Mouse (Mus musculus): ENCODE measurements around the gene Myrip. TPM values are rescaled to one million over a fixed set of nuclear protein-coding genes. Genes with fewer than 3 reads are reported as not detected.
A peak's percentile ranks its signal among the peaks of the same experiment; 100 is the strongest.

Myrip gene
- total RNA-seq, 1 experiment from 2014 or later = not detected

DNA sequence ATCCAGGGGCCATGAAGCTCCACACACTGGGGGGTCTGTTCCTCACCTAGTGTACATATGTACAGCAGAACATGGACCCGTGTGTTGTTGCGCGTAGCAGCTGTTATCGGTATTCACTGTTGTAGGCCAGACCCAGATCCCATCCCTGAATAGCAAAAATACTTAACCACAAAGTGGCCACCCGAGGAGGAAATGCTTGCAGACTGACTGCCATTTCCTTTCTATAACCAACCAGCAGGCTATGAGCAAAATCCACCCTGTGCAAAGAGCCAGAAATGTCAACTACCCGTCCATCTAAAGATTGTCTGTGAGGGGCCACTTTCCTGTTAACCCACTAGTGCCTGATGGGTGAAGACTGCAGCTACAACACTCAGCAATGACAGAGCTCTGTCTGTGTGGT lies 126.9 kb downstream of the Myrip start:
- ATAC-seq (ENCODE audit: extremely low read depth, insufficient number of reproducible peaks, low FRiP score, poor library complexity, severe bottlenecking) = no peak

DNA sequence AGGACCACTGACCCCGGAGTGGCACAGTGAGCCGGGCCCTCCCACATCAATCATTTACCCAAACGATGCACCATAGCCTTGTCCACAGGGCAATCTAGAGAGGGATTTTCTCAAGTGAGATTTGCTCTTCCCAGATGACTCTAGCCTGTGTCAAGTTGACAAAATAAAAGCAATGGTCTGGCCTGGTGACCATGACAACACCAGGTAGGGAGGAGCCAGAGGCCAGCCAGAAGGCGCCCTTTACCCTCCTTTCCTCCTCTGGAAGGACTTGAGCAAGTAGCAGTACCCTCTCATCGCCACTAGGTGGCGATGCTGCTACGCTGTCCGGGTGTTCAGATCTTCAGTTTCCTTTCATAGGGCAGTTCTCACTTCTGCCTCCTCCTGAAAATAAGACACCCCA lies 132.4 kb downstream of the Myrip start:
- peak; percentile 71 for ATAC-seq (ENCODE audit: extremely low read depth, insufficient number of reproducible peaks, low FRiP score, poor library complexity, severe bottlenecking)

DNA sequence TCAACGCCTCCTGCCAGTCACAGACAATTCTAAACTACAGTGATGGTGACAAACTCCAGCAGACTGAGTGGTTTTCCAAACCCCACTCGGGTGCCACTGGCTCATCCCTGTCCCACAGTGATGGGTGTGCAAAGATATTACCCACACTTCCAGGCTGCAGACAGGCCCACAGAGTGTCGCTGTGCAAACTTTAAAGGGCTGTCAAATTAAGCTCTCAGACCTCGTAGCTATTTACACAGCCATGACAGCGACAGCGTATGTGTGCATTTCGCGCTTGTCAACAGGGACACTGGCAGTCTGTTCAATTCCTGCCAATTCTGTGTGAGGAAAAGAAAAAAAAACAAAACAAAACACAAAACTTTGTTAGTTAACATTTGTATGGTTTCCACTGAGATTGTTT lies 134.5 kb downstream of the Myrip start:
- no peak for ATAC-seq (ENCODE audit: extremely low read depth, insufficient number of reproducible peaks, low FRiP score, poor library complexity, severe bottlenecking)

DNA sequence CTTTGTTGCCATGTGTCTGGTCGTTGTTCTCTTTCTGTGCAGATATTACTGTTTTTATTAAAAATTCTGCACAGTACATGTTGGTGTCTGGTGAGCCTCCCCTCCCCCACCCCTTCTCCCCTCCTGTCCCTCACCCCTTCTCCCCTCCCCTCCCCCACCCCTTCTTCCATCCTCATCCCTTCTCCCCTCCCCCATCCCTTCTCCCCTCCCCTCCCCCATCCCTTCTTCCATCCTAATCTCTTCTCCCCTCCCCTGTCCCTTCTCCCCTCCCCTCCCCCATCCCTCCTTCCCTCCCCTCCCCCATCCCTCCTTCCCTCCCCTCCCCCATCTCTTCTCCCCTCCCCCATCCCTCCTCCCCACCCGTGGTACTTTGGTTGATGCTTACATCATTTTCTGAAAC lies 135.5 kb downstream of the Myrip start:
- ATAC-seq (ENCODE audit: extremely low read depth, insufficient number of reproducible peaks, low FRiP score, poor library complexity, severe bottlenecking) = no peak

DNA sequence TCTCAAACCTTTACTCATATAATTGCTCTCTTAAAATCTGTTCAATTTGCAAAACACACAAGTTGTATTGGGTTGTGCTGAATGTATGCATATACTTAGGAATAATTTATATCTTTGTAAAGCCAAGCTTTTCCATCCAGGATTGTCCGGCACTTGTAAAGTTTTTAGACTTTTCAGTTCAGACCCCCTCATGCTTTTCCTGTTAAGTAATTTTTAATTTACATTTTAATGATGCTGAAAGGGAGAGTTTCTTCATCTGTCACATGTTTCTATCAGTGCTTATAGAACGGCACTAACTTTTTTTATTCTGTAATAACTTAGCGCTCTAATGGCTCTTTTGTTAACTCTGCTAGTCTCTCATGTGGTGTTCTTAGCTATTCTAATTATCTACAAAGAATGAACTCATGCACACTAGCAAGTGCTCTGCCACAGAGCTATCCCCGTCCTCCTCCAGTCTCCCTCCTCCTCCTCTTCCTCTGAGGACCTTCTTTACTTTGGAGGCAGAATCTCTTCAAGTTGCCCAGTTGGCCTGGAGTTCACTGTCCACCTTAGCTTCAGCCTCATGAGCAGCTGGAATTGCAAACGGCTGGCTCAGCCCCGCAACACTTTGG lies 136.1 kb downstream of the Myrip start:
- no peak for ATAC-seq (ENCODE audit: extremely low read depth, insufficient number of reproducible peaks, low FRiP score, poor library complexity, severe bottlenecking)

DNA sequence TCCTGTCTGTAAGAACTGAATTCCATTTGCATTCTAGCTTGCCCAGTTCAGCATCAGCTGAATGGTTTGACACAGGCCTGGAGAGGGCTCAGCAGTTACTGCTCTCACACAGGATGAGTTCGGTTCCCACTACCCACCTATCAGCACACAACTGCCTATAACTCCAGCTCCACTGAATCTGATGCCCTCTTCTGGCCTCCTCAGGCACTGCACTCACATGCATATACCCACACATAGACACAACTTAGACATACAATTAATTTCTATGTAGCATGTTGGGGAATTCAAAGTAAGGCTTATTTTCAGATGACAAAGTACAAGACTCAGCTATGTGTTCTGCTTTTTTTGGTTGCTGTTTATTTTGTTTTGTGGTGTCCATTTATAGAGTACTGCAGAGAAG lies 137.0 kb downstream of the Myrip start:
- ATAC-seq (ENCODE audit: extremely low read depth, insufficient number of reproducible peaks, low FRiP score, poor library complexity, severe bottlenecking) = no peak

DNA sequence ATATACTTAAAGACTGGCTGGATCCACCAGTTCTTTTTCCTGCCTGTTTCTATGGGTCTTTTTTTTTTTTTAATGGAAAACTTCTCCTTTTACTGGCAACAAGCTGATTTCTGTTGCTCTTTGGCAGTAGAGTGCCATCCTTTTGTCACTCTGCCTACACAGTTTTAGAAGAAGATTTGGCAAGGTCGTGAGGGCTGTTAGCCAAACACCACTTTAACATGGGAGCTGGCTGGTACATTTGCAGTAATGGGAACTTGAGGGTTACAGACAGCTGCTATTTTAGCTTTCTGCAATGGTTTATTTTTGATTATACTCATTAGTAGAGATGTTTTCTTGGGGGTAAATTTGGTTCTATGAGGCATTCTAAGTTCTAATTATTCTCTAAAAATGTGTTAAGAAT lies 137.5 kb downstream of the Myrip start:
- no peak for ATAC-seq (ENCODE audit: extremely low read depth, insufficient number of reproducible peaks, low FRiP score, poor library complexity, severe bottlenecking)

DNA sequence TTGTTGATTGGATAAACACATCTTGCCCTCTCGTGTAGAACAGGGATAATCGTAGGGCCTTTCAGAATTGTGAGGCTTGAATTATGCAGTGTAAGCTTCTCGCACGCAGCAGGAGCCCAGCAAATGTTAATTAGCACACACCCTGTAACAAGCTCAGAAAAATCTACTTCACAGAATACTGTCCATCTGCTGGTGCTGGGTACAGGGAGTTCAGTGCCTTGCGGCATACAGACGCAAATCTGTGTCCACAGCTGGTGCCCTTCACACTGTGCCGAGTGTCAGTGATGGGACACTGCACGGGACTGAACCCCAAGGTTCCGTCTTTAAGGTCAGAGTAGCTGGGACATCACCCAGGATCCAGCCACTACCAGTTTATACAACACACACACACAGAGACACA lies 143.3 kb downstream of the Myrip start:
- no peak for ATAC-seq (ENCODE audit: extremely low read depth, insufficient number of reproducible peaks, low FRiP score, poor library complexity, severe bottlenecking)

DNA sequence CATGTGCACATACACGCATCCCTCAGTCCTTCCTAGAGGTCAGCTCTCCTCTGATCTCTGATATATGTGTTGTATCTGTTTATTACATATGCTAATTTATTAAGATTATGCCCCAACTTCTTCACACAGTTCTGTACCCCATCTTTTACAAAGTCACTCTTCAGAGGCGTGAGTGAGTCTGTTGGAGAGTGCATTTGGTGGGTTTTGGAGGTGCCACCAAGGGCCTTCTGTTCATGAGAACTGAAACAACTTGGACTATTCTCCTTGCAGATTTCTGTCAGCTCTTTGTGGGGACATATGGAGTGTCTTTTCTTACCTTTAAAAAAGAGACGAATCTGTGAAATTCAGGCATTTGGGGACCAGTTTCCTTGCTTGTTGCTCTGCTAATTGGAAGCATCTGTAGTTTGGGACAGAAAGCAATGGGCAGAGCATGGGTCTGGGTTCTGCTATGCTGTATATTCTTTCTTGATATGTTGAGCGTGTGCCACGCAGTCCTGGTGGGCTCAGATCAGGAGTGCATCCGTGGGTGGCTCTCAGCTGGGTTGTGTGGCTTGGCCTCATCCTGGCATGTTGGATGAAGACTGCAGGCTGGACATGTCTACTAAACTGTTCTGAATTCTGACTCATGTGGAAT lies 148.5 kb downstream of the Myrip start:
- ATAC-seq (ENCODE audit: extremely low read depth, insufficient number of reproducible peaks, low FRiP score, poor library complexity, severe bottlenecking) = no peak

DNA sequence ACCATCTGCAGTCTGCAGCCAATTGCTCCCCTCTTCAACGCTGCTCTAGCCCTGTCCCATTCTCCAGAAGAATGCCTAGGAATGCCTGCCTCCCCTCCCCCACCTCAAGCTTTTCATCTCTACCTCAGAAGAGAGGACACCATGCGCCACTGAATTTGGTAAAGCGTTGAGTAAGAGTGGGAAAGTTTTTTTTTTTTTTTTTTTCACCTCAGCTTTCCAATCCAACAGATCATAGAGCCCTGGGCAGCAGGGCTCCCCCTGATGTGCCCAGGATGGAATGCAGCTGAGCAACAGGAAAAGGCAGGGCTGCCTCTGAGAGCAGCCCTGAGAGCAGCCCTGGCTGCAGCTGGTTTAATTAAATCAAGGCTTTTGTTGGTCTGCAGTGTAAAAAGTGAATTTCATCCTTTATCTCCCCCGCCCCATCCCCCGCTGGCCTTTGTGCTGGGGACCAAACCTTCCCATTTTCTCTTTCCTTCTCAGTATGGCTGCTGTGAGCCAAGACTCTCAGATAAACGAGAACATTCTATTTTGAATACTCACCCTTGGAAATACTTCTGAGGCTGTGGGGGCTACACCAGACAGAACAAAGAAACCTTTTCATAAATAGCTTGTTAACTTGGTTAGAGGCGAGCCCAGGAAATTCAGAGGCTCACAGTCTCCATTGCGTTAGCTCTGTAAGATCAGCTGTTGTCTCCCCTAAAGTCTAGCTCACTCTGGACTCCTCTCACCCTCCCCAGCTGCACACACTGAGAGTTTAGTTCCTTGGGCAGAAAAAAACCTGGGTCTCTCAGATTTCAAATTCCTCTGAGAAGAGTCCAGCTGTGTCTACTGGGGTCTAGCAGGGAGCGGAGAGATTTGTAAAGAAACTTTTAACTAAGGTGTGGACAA lies 154.7 kb downstream of the Myrip start:
- ATAC-seq (ENCODE audit: extremely low read depth, insufficient number of reproducible peaks, low FRiP score, poor library complexity, severe bottlenecking) = no peak

DNA sequence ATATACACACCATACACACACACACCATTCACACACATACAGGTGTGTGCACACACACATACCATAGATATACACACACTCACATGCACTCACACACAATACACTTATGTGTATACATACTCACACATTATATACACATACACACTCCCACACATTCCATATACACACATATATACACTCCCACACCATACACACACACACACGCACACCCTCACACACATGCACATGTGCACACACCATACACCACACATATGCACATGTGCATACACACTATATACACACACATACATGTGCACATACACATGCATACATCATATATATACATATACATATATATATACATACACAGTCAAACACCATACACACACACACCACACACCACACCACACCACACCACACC lies 169.1 kb downstream of the Myrip start:
- no peak for ATAC-seq (ENCODE audit: extremely low read depth, insufficient number of reproducible peaks, low FRiP score, poor library complexity, severe bottlenecking)

DNA sequence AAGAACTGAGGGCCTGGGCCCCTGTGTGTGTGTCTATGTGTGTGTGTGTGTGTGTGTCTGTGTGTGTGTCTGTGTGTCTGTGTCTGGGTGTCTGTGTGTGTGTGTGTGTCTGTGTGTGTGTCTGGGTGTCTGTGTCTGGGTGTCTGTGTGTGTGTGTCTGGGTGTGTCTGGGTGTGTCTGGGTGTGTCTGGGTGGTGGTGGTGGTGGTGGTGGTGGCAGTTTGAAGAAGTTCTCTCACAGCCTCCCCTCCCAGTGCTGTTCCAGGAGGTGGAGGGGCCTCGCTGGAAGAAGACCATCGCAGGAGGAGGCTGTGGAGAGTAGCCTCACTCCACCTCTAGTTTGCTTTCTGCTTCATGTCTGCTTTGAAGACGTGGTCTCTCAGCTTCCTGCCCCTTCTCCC lies 180.3 kb downstream of the Myrip start:
- ATAC-seq (ENCODE audit: extremely low read depth, insufficient number of reproducible peaks, low FRiP score, poor library complexity, severe bottlenecking) = no peak

DNA sequence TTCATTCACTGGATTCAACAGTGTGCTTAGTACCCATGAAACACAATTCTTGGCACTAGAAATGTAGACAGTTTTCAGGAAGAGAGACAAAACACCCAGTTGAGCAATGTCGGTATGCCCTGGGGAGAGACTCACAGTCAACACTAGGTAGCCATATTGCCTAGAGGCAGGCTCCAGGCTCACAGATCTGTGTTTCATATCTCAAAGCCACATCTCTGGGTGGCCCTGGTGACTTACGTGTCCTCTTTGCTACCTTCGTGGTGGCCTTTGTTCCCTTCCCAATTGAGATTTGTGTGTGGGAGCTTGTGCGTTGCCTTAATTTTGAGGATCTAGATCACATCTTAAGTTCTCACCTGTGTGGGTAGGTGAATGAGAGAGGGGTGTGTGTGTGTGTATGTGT lies 181.1 kb downstream of the Myrip start:
- ATAC-seq (ENCODE audit: extremely low read depth, insufficient number of reproducible peaks, low FRiP score, poor library complexity, severe bottlenecking) = no peak

DNA sequence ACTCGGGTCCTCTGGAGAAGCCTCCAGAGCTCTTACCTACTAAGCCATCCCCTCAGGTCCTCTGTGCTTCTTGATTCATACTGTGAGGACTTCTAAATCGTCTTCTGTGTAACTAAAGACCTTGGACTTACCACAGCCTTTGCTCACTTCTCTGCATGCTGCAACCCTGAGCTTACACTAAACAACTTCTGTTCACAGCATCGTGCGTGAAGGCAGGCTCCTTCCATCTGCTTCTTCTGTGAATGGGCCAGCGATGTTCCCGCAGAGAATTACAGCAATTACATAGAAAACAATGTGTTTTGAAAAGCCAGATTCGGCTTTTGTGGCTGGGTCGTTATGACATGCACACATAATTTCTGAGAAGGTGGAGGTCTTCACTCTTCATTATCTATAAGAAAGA lies 181.8 kb downstream of the Myrip start:
- no peak for ATAC-seq (ENCODE audit: extremely low read depth, insufficient number of reproducible peaks, low FRiP score, poor library complexity, severe bottlenecking)

DNA sequence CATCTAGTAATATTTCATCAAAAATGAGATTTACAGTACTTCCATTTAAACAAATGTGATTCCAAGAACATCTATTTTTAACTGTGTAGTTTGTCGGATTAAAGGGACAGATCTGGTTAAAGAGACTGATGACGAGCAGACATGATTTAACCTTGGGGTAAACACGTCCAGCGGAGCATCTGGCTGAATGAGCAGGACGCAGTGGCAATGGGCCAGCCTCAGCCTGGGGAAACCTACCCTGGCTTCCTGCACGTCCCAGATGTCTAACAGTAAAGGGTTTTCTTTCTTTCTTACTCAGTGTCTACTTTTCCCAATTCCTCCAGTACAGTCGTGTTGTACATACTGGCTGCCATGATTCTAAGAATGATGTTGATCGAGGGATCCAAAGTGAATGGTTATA lies 185.8 kb downstream of the Myrip start:
- no peak for ATAC-seq (ENCODE audit: extremely low read depth, insufficient number of reproducible peaks, low FRiP score, poor library complexity, severe bottlenecking)

DNA sequence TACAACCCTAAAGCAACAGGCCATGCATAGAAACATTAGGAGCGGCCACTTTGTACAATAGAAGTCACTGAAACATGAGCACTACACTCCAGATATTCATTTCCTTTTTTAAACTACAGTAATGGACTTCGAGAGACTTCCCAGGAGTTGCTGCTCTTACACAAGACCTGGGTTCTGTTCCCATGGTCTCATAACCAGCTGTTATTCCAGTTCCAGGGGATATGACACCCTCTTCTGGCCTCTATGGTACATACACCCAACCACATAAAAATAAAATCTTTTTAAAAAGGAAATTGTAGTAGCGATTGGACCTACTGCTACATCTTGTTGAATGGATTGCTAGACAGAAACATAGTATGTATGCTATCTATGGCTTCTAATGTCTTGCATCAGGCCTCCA lies 190.2 kb downstream of the Myrip start:
- no peak for ATAC-seq (ENCODE audit: extremely low read depth, insufficient number of reproducible peaks, low FRiP score, poor library complexity, severe bottlenecking)

DNA sequence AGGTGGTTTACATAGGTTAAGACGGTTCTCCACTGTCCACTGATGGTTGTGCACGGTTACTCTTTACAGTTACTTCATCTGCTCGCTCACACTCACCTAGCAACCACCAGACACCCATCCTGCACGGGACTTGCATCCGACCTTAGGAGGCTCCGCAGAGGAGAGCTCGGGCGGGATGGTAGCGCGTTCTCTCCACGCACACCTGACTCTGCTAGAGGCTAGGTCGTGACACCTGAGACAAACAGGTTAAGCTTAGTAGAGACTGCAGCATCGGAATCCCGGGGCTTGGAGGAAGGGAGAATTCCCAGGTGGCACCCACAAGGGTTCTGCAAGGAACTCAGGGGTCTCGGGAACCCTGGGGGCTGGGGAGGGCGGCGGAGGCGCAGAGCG lies 190.7 kb downstream of the Myrip start, which contains the start of gene Eif1b:
Eif1b (plus strand) TSS at position 223 of the 390 bp plus-strand sequence.
- ATAC-seq (ENCODE audit: extremely low read depth, insufficient number of reproducible peaks, low FRiP score, poor library complexity, severe bottlenecking) = no peak

DNA sequence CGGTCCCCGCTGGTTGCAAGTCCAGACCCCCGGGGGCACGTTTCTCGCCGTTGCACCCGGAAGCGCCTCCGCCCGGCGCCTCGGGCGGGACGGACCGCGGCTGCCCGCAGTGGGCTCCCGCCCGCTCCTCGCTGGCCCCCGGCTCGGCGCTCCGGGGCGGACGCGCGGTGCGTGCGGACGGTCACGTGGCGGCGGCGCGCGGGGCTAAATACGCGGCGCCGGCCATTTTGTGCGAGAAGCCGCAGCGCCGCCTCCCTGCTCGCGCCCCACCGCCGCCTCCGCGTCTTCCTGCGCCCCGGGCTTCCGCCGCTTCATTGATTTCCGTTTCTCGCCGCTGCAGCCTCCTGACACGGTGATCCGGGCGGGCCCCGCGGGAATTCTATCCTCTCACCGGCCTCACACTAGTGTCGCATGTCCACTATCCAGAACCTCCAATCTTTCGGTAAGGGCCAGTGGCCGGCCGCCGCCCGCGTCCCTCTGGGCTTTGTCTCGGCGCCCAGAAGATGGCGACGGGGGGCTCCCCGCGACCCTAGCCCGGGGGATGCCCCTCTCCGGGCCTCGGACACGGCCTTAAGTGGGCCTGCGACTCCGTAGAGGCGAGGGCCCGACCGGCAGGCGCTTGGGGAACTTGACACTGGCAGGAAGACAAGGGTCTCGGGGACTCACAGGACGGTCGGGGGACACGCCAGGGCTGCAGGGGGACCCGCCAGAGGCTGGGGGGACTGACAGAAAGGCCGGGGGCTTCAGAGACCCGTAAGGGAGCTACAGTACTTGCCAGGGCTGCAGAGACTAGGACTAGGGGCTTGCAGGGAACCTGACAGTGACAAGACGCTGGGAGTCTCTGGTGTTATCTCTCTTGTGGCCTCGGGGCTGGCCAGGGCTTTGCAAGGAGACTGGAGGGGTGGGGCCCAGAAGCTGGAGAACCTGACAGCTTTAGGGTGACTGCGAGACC lies 191.4 kb downstream of the Myrip start:
- ATAC-seq (ENCODE audit: extremely low read depth, insufficient number of reproducible peaks, low FRiP score, poor library complexity, severe bottlenecking) = peak; percentile 52

DNA sequence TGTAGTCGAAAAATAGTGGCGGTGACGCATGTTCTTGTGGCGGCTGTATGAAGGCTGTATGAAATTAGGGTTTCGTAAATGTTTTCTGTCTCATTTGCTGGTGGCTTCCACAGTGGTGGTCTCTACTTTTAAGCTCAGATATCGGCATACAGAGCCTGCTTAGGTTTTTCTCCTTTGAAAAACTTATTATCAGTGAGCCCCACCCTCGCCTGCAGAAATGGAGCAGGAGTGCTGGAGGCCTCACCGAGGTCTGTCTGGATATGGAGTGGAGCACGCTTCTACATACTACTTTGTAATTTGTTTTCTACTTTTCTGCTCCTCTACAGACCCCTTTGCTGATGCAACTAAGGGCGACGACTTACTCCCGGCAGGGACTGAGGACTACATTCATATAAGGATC lies 192.5 kb downstream of the Myrip start:
- ATAC-seq (ENCODE audit: extremely low read depth, insufficient number of reproducible peaks, low FRiP score, poor library complexity, severe bottlenecking) = no peak

Data from neutrophil, adult 5-6 weeks (primary cell).